Mouse (Mus musculus) cerebellum, adult 2 months (tissue): Measurements from ENCODE around the gene 2310022B05Rik.

ENCODE experiments used
- CTCF ChIP-seq: fragments of 200-500 bp; IDR thresholded peaks from 2 replicates; pipeline ENCODE4 v1.5.1; 2011; ENCODE audit warnings: low read depth, mild to moderate bottlenecking, control low read depth, low read length, moderate library complexity, borderline replicate concordance; ENCODE audit not compliant: insufficient read depth
- POLR2A ChIP-seq: fragments of 200-500 bp; IDR thresholded peaks from 2 replicates; pipeline ENCODE4 v1.6.1; 2011; ENCODE audit warnings: low read length, control low read depth, borderline replicate concordance; ENCODE audit not compliant: insufficient read depth

- TF ChIP-seq CTCF: no peak
- no peak for TF ChIP-seq POLR2A
These were observed 42.7 kb upstream of the 2310022B05Rik start for GRCm38 (mm10) chr8:124705823-124706222.
